8 mouse cellular contexts compared by ENCODE assay signal in the genomic region with DNA sequence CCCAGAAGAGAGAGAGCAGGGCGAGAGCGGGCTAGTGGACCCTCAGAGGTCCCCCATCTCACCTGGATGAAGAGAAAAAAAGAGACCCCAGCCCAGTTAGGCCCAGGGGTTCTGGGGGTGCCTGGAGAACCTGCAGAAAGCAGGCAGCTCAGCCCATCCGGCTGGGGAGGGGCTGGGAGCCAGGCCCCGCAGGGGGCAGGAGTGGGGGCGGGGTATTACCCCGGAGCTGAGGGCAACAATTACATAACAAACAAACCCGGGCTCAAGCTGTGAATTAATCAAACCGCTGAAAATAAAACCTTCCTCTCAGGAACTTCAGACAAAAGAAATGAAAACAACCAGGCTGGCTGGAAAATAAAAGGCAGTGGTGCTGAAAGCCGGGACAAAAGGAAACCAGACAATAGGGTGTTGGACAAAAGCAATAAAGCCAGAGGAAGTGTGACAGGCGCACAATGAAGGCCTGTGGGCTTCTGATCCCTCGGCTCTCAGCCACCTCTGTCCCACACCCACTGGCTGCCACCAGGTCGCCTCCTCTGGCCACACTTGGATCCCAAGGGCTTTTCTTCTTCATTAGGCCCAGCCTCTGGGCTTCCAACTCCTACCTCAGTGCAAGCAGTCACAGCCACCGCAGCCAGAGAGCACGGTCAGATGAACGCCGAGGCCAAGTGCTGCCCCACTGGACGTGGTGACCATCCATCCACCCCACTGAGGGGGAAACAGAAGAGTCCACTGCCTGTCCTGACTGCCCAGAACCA. TPM values are rescaled to one million over a fixed set of nuclear protein-coding genes. Genes with fewer than 3 reads are reported as not detected.
DNase-seq lines count a peak whose midpoint lies in the region; ATAC-seq and TF ChIP-seq lines count a peak whose summit lies in the region.
"Had no signal": no experiment of that assay in that cellular context is flagged by ENCODE, and none has a peak within 500 bp of the region (broad histone marks: within the 10 kb centered on the region; RNA-seq: fewer than 3 reads in every experiment).

No protein-coding gene starts in this region.

- WGBS in embryonic facial prominence, embryonic 11.5 days, result 14% methylated on average over 17 of the region's 17 CpGs
- WGBS in limb, embryonic 14.5 days, result 16% methylated on average over 17 of the region's 17 CpGs
- WGBS in small intestine, adult 2 months, result 49% methylated on average over 17 of the region's 17 CpGs

- H3K9ac ChIP-seq in embryonic facial prominence, embryonic 11.5 days (replicated peaks; ENCODE audit: low read length), result peak overlapping the region; percentile 46
- H3K9ac ChIP-seq in limb, embryonic 14.5 days (ENCODE audit: low read depth, low read length, severe bottlenecking), result peak overlapping the region; percentile 41

- ATAC-seq in embryonic facial prominence, embryonic 11.5 days (replicated peaks; ENCODE audit: insufficient number of reproducible peaks, low FRiP score, low TSS enrichment, low read depth), result peak; percentile 60
- no peak for ATAC-seq in limb, embryonic 14.5 days (ENCODE audit: low FRiP score, low read depth)

- no peaks in the 10 kb centered on the region; the same call in 1 of the 2 replicates for H3K36me3 ChIP-seq in embryonic facial prominence, embryonic 11.5 days (replicated peaks; ENCODE audit: control insufficient read depth, insufficient read depth, low read depth, low read length)
- H3K36me3 ChIP-seq in limb, embryonic 14.5 days (ENCODE audit: control insufficient read depth, insufficient read depth, low read length), result no peaks in the 10 kb centered on the region
- H3K36me3 ChIP-seq in small intestine, adult 2 months (ENCODE audit: control insufficient read depth, insufficient read depth, low read length), result peaks cover 8% of the 10 kb centered on the region

- no peaks in the 10 kb centered on the region for H3K9me3 ChIP-seq in embryonic facial prominence, embryonic 11.5 days (replicated peaks; ENCODE audit: control insufficient read depth, low read length)
- no peaks in the 10 kb centered on the region for H3K9me3 ChIP-seq in limb, embryonic 14.5 days (ENCODE audit: control insufficient read depth, low read length)

- H3K4me2 ChIP-seq in embryonic facial prominence, embryonic 11.5 days (ENCODE audit: low read depth, low read length), result 0 out of 2 replicates have a peak overlapping the region, but pooled peaks have one; percentile 2
- no peak overlapping the region for H3K4me2 ChIP-seq in limb, embryonic 14.5 days (replicated peaks; ENCODE audit: low read depth, low read length, severe bottlenecking)

- TF ChIP-seq POLR2A in limb, embryonic 14.5 days (IDR thresholded peaks at IDR 0.05; ENCODE audit: borderline replicate concordance, extremely low read depth, insufficient read depth, insufficient read length), result no peak
- TF ChIP-seq POLR2A in small intestine, adult 2 months (IDR thresholded peaks at IDR 0.05; ENCODE audit: low read depth, low read length), result no peak

- H3K4me3 ChIP-seq in embryonic facial prominence, embryonic 11.5 days (ENCODE audit: low read depth, low read length), result no peak overlapping the region
- no peak overlapping the region for H3K4me3 ChIP-seq in limb, embryonic 14.5 days (replicated peaks; ENCODE audit: low read length)
- H3K4me3 ChIP-seq in small intestine, adult 2 months (ENCODE audit: low read depth, low read length), result no peak overlapping the region

- H3K4me1 ChIP-seq in embryonic facial prominence, embryonic 11.5 days (ENCODE audit: control insufficient read depth, insufficient read depth, low read length), result no peaks in the 10 kb centered on the region
- peaks cover 3% of the 10 kb centered on the region; the same call in 1 of the 2 replicates for H3K4me1 ChIP-seq in limb, embryonic 14.5 days (ENCODE audit: control insufficient read depth, insufficient read depth, low read length)
- H3K4me1 ChIP-seq in small intestine, adult 2 months (ENCODE audit: control insufficient read depth, insufficient read depth, insufficient read length, low read length), result peaks cover 11% of the 10 kb centered on the region

- H3K27me3 ChIP-seq in embryonic facial prominence, embryonic 11.5 days (ENCODE audit: control insufficient read depth, insufficient read depth, low read length), result no peaks in the 10 kb centered on the region
- no peaks in the 10 kb centered on the region for H3K27me3 ChIP-seq in limb, embryonic 14.5 days (ENCODE audit: control insufficient read depth, insufficient read depth, low read length)
- H3K27me3 ChIP-seq in small intestine, adult 2 months (ENCODE audit: control insufficient read depth, insufficient read depth, low read length), result no peaks in the 10 kb centered on the region

- DNase-seq in WW6 (ENCODE audit: low read depth, low spot score), result peak; percentile 71
- peak; percentile 54 for DNase-seq in embryonic facial prominence, embryonic 11.5 days (ENCODE audit: low spot score)
- DNase-seq in heart, postnatal 4 days, result peak; percentile 59
- peak; percentile 21 for DNase-seq in limb, embryonic 14.5 days (ENCODE audit: low spot score)
- DNase-seq in right cerebral cortex, postnatal 10 days (ENCODE audit: low spot score in 2 of 2), result no peak
- no peak for DNase-seq in right cerebral cortex, adult 2 months (ENCODE audit: low spot score in 2 of 2)

- peak overlapping the region; percentile 48 for H3K27ac ChIP-seq in embryonic facial prominence, embryonic 11.5 days (replicated peaks; ENCODE audit: low read depth, low read length)
- H3K27ac ChIP-seq in limb, embryonic 14.5 days (replicated peaks; ENCODE audit: low read depth, low read length), result 0 out of 2 replicates have a peak overlapping the region, but pooled peaks have one; percentile 21
- H3K27ac ChIP-seq in small intestine, adult 2 months (ENCODE audit: insufficient read depth, low read depth, low read length), result peak overlapping the region; percentile 14; the same call in 1 of the 2 replicates
- H3K27ac ChIP-seq: macrophage had no signal

- no peak for TF ChIP-seq CTCF in small intestine, adult 2 months (IDR thresholded peaks at IDR 0.05; ENCODE audit: extremely low read depth, insufficient read length, insufficient replicate concordance, low read depth, low read length)

RNA-seq across cellular contexts. Expression of a gene that starts 26.5 kb away (rescaled TPM):
- polyA plus RNA-seq in embryonic facial prominence, embryonic 11.5 days (2014; fragmentation: Nextera tagmentation; extraction: Ambion mirVana), result 5.7 and 6.4 TPM in 2 replicates
- 10 to 100 TPM; 29.8 to 32.4 TPM for total RNA-seq in heart, postnatal 4 days (2021)
- 22.9 and 28.5 TPM in 2 replicates for polyA plus RNA-seq in limb, embryonic 14.5 days (2012; rRNA removed)
- 4.7 and 5.8 TPM in 2 replicates for polyA plus RNA-seq in limb, embryonic 14.5 days (2014; fragmentation: Nextera tagmentation; extraction: Ambion mirVana)
- 46.7 and 189 TPM in 2 replicates for polyA plus RNA-seq in small intestine, adult 2 months (2012; rRNA removed)

RNA-seq across cellular contexts. Expression of a gene that starts 34.3 kb away (rescaled TPM):
- polyA plus RNA-seq in embryonic facial prominence, embryonic 11.5 days (2014; fragmentation: Nextera tagmentation; extraction: Ambion mirVana), result 1.5 and 2.8 TPM in 2 replicates
- under 1 TPM; 0.83 to 0.93 TPM for total RNA-seq in heart, postnatal 4 days (2021)
- polyA plus RNA-seq in limb, embryonic 14.5 days (2012; rRNA removed), result 1.4 TPM in 2 replicates
- polyA plus RNA-seq in limb, embryonic 14.5 days (2014; fragmentation: Nextera tagmentation; extraction: Ambion mirVana), result 0.91 and 1.4 TPM in 2 replicates
- 0.20 and 1.0 TPM in 2 replicates for polyA plus RNA-seq in small intestine, adult 2 months (2012; rRNA removed)
- polyA plus RNA-seq: macrophage had no signal

RNA-seq across cellular contexts. Expression of a gene that starts 47.4 kb away (rescaled TPM):
- not detected in 2 replicates for polyA plus RNA-seq in embryonic facial prominence, embryonic 11.5 days (2014; fragmentation: Nextera tagmentation; extraction: Ambion mirVana)
- under 1 TPM in 1 of 2 experiments, not detected in 1; 0.16 TPM for total RNA-seq in heart, postnatal 4 days (2021)
- polyA plus RNA-seq in limb, embryonic 14.5 days (2012; rRNA removed), result 0.58 and 2.8 TPM in 2 replicates
- 0.48 TPM in 1 of 2 replicates, not detected in the other for polyA plus RNA-seq in limb, embryonic 14.5 days (2014; fragmentation: Nextera tagmentation; extraction: Ambion mirVana)
- 0.25 and 3.3 TPM in 2 replicates for polyA plus RNA-seq in small intestine, adult 2 months (2012; rRNA removed)
- polyA plus RNA-seq: macrophage had no signal

Comparison
In these comparisons a context has a peak if more than half of its experiments do, and no peak if none do; other contexts are left out.
1. DNase-seq: peak in WW6 (single experiment), embryonic facial prominence, embryonic 11.5 days (single experiment), heart, postnatal 4 days (single experiment) and limb, embryonic 14.5 days (single experiment); none in right cerebral cortex, postnatal 10 days (0 of 2) and right cerebral cortex, adult 2 months (0 of 2).
2. Peak in every context shown above with its lines, with median percentiles within 50 percentile points of each other: H3K27ac ChIP-seq.